Mouse (Mus musculus) left cerebral cortex, adult 2 months (tissue): ENCODE results near the gene Pde6d. TPM values are rescaled to one million over a fixed set of nuclear protein-coding genes. Genes with fewer than 3 reads are reported as not detected.

ENCODE experiments used
- DNase-seq, 2 experiments: peaks; one replicate each; pipeline ENCODE4 v3.0.0; 2021 to 2022; ENCODE audit warnings: low spot score in 2 of 2, mixed read lengths in 1 of 2; ENCODE audit errors: extremely low spot score in 1 of 2
- H3K27ac ChIP-seq: fragments of 200-600 bp; 2 replicates; pipeline ENCODE4 v1.8.1; 2022
- H3K4me3 ChIP-seq: fragments of 200-600 bp; 2 replicates; pipeline ENCODE4 v1.8.1; 2022
- CTCF ChIP-seq: fragments of 200-600 bp; IDR thresholded peaks from 2 replicates; pipeline ENCODE4 v1.8.1; 2022; ENCODE audit warnings: antibody characterized with exemption, mild to moderate bottlenecking, moderate library complexity
- intact Hi-C: fragments of 180-260 bp; cut with DNase I; formaldehyde crosslinking; loops from one replicate; pipeline ENCODE4 v1.15.1; 2025
- total RNA-seq, 2 experiments: library from RNA; stranded (reverse); gene quantifications; 2 replicates each; pipeline ENCODE4 v1.2.3; 2021

The Pde6d gene
- total RNA-seq, 2 experiments from 2014 or later = 43.7 to 50.3 TPM

GRCm38 (mm10) chr1:86499903-86500302, 82.5 kb downstream of the Pde6d start:
- peak in 1 of 2 experiments; percentile 56 for DNase-seq
- TF ChIP-seq CTCF = peak; percentile 72
- intact Hi-C loops = loop anchor here (2.0 kb wide), 1 partner anchor 27 kb away; no protein-coding TSS in a partner anchor
- Histone ChIP-seq H3K4me3 (no peak overlapping the region), H3K27ac (peak overlapping the region; percentile 30; the same call in 1 of the 2 replicates)

- intact Hi-C loops = no loop called here
Observed at GRCm38 (mm10) chr1:86498611-86499010, 83.8 kb downstream of the Pde6d start.

GRCm38 (mm10) chr1:86497986-86498385, 84.4 kb downstream of the Pde6d start:
- no peak for TF ChIP-seq CTCF
- Histone ChIP-seq H3K4me3 (no peak overlapping the region), H3K27ac (no peak overlapping the region)
- no peak for DNase-seq
- intact Hi-C loops = no loop called here

More at GRCm38 (mm10) chr1:86498611-86499010, 83.8 kb downstream of the Pde6d start:
- H3K4me3 ChIP-seq = no peak overlapping the region
- no peak for TF ChIP-seq CTCF
- H3K27ac ChIP-seq = no peak overlapping the region
- no peak for DNase-seq

- intact Hi-C loops = no loop called here
- no peak overlapping the region for H3K27ac ChIP-seq
- no peak for TF ChIP-seq CTCF
- H3K4me3 ChIP-seq = no peak overlapping the region
- no peak for DNase-seq
Observed at GRCm38 (mm10) chr1:86497361-86497760, 85.1 kb downstream of the Pde6d start.

- TF ChIP-seq CTCF = no peak
- Histone ChIP-seq H3K27ac (no peak overlapping the region), H3K4me3 (no peak overlapping the region)
- no peak for DNase-seq
- intact Hi-C loops = no loop called here
Observed at GRCm38 (mm10) chr1:86496340-86496739, 86.1 kb downstream of the Pde6d start.

GRCm38 (mm10) chr1:86493783-86494182, 88.6 kb downstream of the Pde6d start:
- no peak for TF ChIP-seq CTCF
- no peak overlapping the region for H3K4me3 ChIP-seq
- H3K27ac ChIP-seq = no peak overlapping the region
- intact Hi-C loops = no loop called here
- DNase-seq = no peak

Other genes with a start within 250 kb of the Pde6d start
- 100 to 1,000 TPM; 131 to 133 TPM for gene Ncl, start 223.2 kb downstream of the Pde6d start, total RNA-seq
- gene Nmur1, start 156.4 kb downstream of the Pde6d start, total RNA-seq = not detected
- not detected for gene Tex44, start 156.3 kb downstream of the Pde6d start, total RNA-seq
- gene Ptma, start 55.9 kb downstream of the Pde6d start, total RNA-seq = 100 to 1,000 TPM; 353 to 363 TPM
- gene Cops7b, start 275 bp upstream of the Pde6d start, total RNA-seq = 10 to 100 TPM; 24.5 TPM
- 10 to 100 TPM in 1 of 2 experiments, 1 to 10 TPM in 1; 8.6 to 10.5 TPM for gene Nppc, start 87.9 kb upstream of the Pde6d start, total RNA-seq
- 10 to 100 TPM; 25.5 to 29.0 TPM for gene Dis3l2, start 121.2 kb upstream of the Pde6d start, total RNA-seq